Mouse (Mus musculus) intestine, embryonic 16.5 days (tissue): ENCODE results near the gene Casq2. TPM values are rescaled to one million over a fixed set of nuclear protein-coding genes. Genes with fewer than 3 reads are reported as not detected.

Experiments used
- ATAC-seq: fragments of 200-750 bp; cut with Nextera tagmentation; 2 replicates; pipeline ENCODE4 v1.8.0; 2017; ENCODE audit warnings: moderate TSS enrichment, moderate library complexity
- H3K27ac ChIP-seq: fragments of 300-500 bp; sonication (generic); 2 replicates; pipeline ENCODE4 v1.5.1; 2014; ENCODE audit warnings: mild to moderate bottlenecking, low read length
- H3K27me3 ChIP-seq: fragments of 300-500 bp; sonication (generic); replicated peaks from 2 replicates; pipeline ENCODE4 v1.6.1; 2014; ENCODE audit warnings: low read length, control low read depth, mixed read lengths; ENCODE audit not compliant: control insufficient read depth, insufficient read depth
- H3K36me3 ChIP-seq: fragments of 300-500 bp; sonication (generic); 2 replicates; pipeline ENCODE4 v1.6.1; 2014; ENCODE audit warnings: low read length, control low read depth; ENCODE audit not compliant: control insufficient read depth, insufficient read depth
- H3K4me1 ChIP-seq: fragments of 300-500 bp; sonication (generic); 2 replicates; pipeline ENCODE4 v1.6.1; 2014; ENCODE audit warnings: low read length, control low read depth, mixed read lengths; ENCODE audit not compliant: control insufficient read depth, insufficient read depth
- H3K4me2 ChIP-seq: fragments of 300-500 bp; sonication (generic); 2 replicates; pipeline ENCODE4 v1.6.1; 2014; ENCODE audit warnings: low read depth, low read length, control low read depth
- H3K4me3 ChIP-seq: fragments of 300-500 bp; sonication (generic); 2 replicates; pipeline ENCODE4 v1.5.1; 2014; ENCODE audit warnings: mild to moderate bottlenecking, low read length
- H3K9ac ChIP-seq: fragments of 300-500 bp; sonication (generic); 2 replicates; pipeline ENCODE4 v1.6.1; 2014; ENCODE audit warnings: low read depth, low read length
- H3K9me3 ChIP-seq: fragments of 300-500 bp; sonication (generic); 2 replicates; pipeline ENCODE4 v1.6.1; 2016; ENCODE audit warnings: low read length, control low read depth; ENCODE audit not compliant: control insufficient read depth
- WGBS: fragments of 180-500 bp; shearing (Covaris S2); extraction: QIAGEN DNeasy Blood & Tissue Kit; methylation state at CpG from one replicate; pipeline ENCODE4 v1.1.7; 2014; 5-methylcytosine and 5-hydroxymethylcytosine counted together
- polyA plus RNA-seq: library from polyadenylated mRNA; unstranded; fragments of >200 nt; fragmentation: Nextera tagmentation; extraction: Ambion mirVana; gene quantifications from 2 replicates; pipeline ENCODE4 v1.2.1, GENCODE M21; 2015

Casq2 gene
- polyA plus RNA-seq, 1 experiment from 2014 or later: 2.1 TPM

GRCm38 (mm10) chr3:102138899-102139298, 52.7 kb downstream of the Casq2 start:
- no peaks in the 10 kb centered on the region for H3K36me3 ChIP-seq
- ATAC-seq: no peak

DNA sequence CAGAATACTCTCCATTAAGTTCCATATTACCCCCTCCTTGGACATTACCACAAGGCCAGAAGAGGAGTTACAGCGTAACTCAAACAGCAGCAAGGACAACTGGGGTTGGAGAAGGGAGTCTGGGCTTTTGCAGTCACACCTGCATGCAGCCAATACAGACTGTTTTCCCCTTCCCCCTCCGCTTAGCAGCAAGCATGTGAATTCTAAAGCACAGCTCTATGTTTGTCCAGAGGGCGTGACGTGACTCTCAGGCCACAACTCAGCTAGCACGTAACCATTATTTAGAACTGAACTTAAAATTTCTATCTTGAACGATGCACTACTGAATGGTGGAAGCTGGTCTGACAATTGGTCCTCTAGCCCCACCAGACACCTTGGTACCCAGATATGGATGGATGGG, 54.4 kb downstream of the Casq2 start:
- H3K4me3 ChIP-seq: no peak overlapping the region
- 79% methylated on average over 6 of the region's 6 CpGs for WGBS
- H3K36me3 ChIP-seq: no peaks in the 10 kb centered on the region
- no peak for ATAC-seq
- no peak overlapping the region for H3K27ac ChIP-seq
- 0 out of 2 replicates have a peak, but pooled peaks cover 5% of the 10 kb centered on the region for H3K4me1 ChIP-seq
- no peak overlapping the region for H3K4me2 ChIP-seq
- H3K9ac ChIP-seq: no peak overlapping the region
- H3K27me3 ChIP-seq: no peaks in the 10 kb centered on the region
- no peaks in the 10 kb centered on the region for H3K9me3 ChIP-seq

More at GRCm38 (mm10) chr3:102138899-102139298, 52.7 kb downstream of the Casq2 start:
- H3K27me3 ChIP-seq: no peaks in the 10 kb centered on the region
- H3K4me3 ChIP-seq: no peak overlapping the region
- no peak overlapping the region for H3K27ac ChIP-seq
- WGBS: 78% methylated on average over 6 of the region's 6 CpGs
- H3K4me1 ChIP-seq: peaks cover 7% of the 10 kb centered on the region; the same call in 1 of the 2 replicates
- no peak overlapping the region for H3K4me2 ChIP-seq
- no peaks in the 10 kb centered on the region for H3K9me3 ChIP-seq
- H3K9ac ChIP-seq: no peak overlapping the region

GRCm38 (mm10) chr3:102141451-102141850, 55.2 kb downstream of the Casq2 start:
- Histone ChIP-seq H3K9ac (no peak overlapping the region), H3K4me3 (no peak overlapping the region), H3K4me2 (no peak overlapping the region), H3K36me3 (no peaks in the 10 kb centered on the region), H3K9me3 (no peaks in the 10 kb centered on the region), H3K27me3 (no peaks in the 10 kb centered on the region), H3K27ac (no peak overlapping the region), H3K4me1 (no peaks in the 10 kb centered on the region)
- WGBS: 76% methylated on average over 2 of the region's 2 CpGs
- ATAC-seq: no peak

- no peaks in the 10 kb centered on the region for H3K4me1 ChIP-seq
- H3K4me3 ChIP-seq: no peak overlapping the region
- H3K36me3 ChIP-seq: no peaks in the 10 kb centered on the region
- H3K27me3 ChIP-seq: no peaks in the 10 kb centered on the region
- ATAC-seq: no peak
- H3K4me2 ChIP-seq: no peak overlapping the region
- no peaks in the 10 kb centered on the region for H3K9me3 ChIP-seq
- 73% methylated on average over 6 of the region's 6 CpGs for WGBS
- no peak overlapping the region for H3K27ac ChIP-seq
- no peak overlapping the region for H3K9ac ChIP-seq
These were observed 55.7 kb downstream of the Casq2 start for GRCm38 (mm10) chr3:102141893-102142292.

DNA sequence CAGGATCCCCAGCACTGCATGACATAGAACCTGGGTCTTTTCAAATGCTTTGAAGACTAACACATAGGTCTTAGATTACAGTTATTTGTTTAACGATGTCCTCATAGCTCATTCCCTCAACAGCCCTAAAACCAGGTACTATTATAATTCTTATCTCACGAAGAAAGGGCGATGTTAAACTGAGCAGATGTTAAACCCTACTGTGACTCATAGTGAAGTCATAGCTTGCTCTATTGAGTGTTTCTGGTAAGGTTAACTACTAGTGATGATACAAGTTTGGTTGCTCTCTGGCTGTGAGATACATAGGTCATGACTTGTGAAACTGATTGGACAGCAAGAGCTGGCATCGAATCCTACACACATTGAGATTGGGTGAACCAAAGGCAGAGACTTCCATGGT, 56.7 kb downstream of the Casq2 start:
- H3K4me1 ChIP-seq: no peaks in the 10 kb centered on the region
- ATAC-seq: no peak
- H3K4me3 ChIP-seq: no peak overlapping the region
- H3K27me3 ChIP-seq: no peaks in the 10 kb centered on the region
- H3K4me2 ChIP-seq: no peak overlapping the region
- H3K9me3 ChIP-seq: no peaks in the 10 kb centered on the region
- H3K36me3 ChIP-seq: no peaks in the 10 kb centered on the region
- H3K9ac ChIP-seq: no peak overlapping the region
- WGBS: 78% methylated on average over 4 of the region's 4 CpGs
- H3K27ac ChIP-seq: no peak overlapping the region

GRCm38 (mm10) chr3:102143536-102143935, 57.3 kb downstream of the Casq2 start:
- WGBS: 85% methylated on average over 3 of the region's 3 CpGs
- Histone ChIP-seq H3K4me2 (no peak overlapping the region), H3K27me3 (no peaks in the 10 kb centered on the region), H3K9me3 (no peaks in the 10 kb centered on the region), H3K27ac (no peak overlapping the region), H3K4me3 (no peak overlapping the region), H3K4me1 (no peaks in the 10 kb centered on the region), H3K9ac (no peak overlapping the region), H3K36me3 (no peaks in the 10 kb centered on the region)
- ATAC-seq: no peak

DNA sequence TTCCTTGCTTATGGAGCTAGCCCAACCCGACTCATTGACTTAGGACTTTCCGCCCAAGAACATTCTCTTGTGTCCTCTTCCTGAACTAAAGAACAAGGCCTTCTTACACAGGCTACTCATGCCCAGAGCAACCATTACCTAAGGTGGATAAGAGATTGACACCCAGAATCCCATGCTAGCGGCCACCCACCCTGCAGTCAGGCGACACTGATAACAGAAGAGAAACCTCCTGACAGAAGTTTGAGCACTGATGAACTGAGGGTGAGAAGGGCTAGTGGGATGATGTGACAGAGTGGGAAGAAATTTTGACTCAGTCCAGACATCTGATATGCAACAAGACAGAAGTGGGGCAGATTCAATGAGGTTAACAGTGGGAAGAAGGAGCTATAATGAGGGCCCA, 58.2 kb downstream of the Casq2 start:
- peak; percentile 59; the same call in 1 of the 2 replicates for ATAC-seq
- 95% methylated on average over 4 of the region's 4 CpGs for WGBS
- H3K27me3 ChIP-seq: no peaks in the 10 kb centered on the region
- H3K36me3 ChIP-seq: no peaks in the 10 kb centered on the region
- H3K27ac ChIP-seq: no peak overlapping the region
- H3K9ac ChIP-seq: no peak overlapping the region
- peaks cover 2% of the 10 kb centered on the region; the same call in 1 of the 2 replicates for H3K4me1 ChIP-seq
- H3K4me2 ChIP-seq: no peak overlapping the region
- H3K4me3 ChIP-seq: no peak overlapping the region
- H3K9me3 ChIP-seq: no peaks in the 10 kb centered on the region

DNA sequence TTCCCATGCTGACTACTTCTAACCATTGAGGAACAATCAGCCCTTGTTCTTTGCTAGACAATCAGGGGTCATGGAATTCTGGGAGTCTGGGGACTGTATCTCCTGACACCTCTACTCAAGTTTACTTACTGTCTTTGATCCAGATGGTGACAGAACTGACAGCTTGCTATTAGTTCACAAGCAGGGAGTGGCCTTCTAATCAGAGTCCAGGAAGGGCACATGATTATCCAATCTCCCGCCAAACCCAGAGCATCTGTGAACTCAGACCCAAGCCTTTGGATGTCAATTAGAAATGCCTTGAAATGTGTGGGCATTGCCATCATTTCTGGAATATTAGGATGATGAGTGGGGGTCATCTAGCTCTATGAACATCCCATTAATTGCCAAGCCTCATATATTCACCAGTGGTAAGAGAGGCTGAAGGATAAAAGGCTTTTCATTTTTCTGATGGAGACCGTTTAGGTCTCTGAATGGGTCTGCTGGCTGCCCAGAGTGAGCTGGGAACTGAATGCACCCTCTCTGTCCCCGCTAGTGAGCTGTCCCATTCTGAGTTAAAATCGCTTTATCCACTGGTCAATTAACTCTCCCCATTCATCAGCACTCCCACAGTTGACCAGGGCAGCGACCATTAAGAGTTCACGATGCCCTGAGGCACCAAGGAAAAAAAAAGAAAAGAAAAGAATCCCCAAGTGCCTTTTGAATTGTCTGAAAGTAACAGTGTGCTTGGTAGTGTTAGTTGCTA, 59.6 kb downstream of the Casq2 start:
- Histone ChIP-seq H3K9me3 (no peaks in the 10 kb centered on the region), H3K36me3 (no peaks in the 10 kb centered on the region), H3K9ac (no peak overlapping the region), H3K4me3 (no peak overlapping the region), H3K27me3 (no peaks in the 10 kb centered on the region), H3K4me2 (no peak overlapping the region), H3K4me1 (peaks cover 8% of the 10 kb centered on the region), H3K27ac (no peak overlapping the region)
- ATAC-seq: no peak
- WGBS: 68% methylated on average over 6 of the region's 6 CpGs

DNA sequence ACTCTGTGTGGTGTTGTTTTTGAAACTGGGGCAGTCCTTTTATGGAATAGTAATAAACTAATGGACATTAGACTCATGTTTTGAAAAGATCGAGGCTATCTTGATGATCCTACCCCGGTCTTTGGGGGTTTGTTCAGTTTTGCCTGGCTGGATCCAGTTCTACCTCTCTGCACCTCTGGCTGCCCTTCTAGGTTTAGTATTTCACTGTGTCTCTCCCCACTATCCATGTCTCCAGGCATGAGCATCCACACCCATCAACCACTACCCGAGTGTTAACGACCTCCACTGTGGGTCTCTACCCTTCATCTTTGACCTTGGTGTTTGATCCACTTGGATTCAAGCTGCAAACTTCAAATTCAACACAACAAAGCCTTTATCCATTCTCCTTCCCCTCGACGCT, 60.2 kb downstream of the Casq2 start:
- Histone ChIP-seq H3K4me3 (no peak overlapping the region), H3K9me3 (no peaks in the 10 kb centered on the region), H3K9ac (no peak overlapping the region), H3K4me2 (no peak overlapping the region), H3K27me3 (no peaks in the 10 kb centered on the region), H3K4me1 (peaks cover 8% of the 10 kb centered on the region), H3K27ac (no peak overlapping the region), H3K36me3 (no peaks in the 10 kb centered on the region)
- WGBS: 82% methylated on average over 6 of the region's 6 CpGs
- no peak for ATAC-seq

DNA sequence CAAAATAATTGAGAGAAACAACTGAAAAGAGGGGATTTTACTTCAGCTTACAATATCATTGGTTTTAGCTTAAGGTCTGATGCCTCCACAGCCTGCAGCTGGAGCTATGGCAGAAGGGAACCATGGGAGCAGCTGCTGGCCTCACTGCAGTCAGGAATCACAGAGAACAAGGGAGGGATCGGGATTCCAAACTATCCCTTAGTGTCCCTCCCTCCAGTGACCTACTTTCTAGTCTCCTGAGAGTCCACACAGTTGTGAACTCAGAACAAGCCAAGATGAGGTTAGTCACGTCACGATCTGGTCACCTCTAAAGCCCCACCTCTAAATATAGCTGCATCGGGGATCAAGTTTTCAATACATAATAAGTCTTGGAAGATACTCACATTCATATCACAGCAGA, 61.0 kb downstream of the Casq2 start:
- H3K4me1 ChIP-seq: peaks cover 10% of the 10 kb centered on the region
- no peak for ATAC-seq
- WGBS: 79% methylated on average over 4 of the region's 4 CpGs

More for the DNA sequence above, 61.0 kb downstream of the Casq2 start:
- Histone ChIP-seq H3K27ac (no peak overlapping the region), H3K9ac (no peak overlapping the region), H3K27me3 (no peaks in the 10 kb centered on the region), H3K4me3 (no peak overlapping the region), H3K9me3 (no peaks in the 10 kb centered on the region), H3K4me2 (no peak overlapping the region), H3K36me3 (no peaks in the 10 kb centered on the region)
